Mouse (Mus musculus) right cerebral cortex, postnatal 4 days (tissue): ENCODE data around the gene Smok3a.
"Not testable (repeated sequence)": the region's sequence is repeated elsewhere in the genome, so short reads cannot be mapped to it uniquely, and the experiment has no call there.

Experiments
- DNase-seq: peaks from one replicate; pipeline ENCODE4 v3.0.0-alpha.2; 2022

The Smok3a gene

GRCm38 (mm10) chr5:138020961-138021479 lies at the start of gene Smok3a, which contains the start of gene Smok3b:
Smok3a (plus strand) TSS chr5:138021261.
Smok3b (plus strand) TSS chr5:138021429.
- not testable (repeated sequence) for DNase-seq

GRCm38 (mm10) chr5:137973161-137973560 lies 47.9 kb upstream of the Smok3a start:
- no peak for DNase-seq

- peak; percentile 3 for DNase-seq
These were observed 47.3 kb upstream of the Smok3a start for GRCm38 (mm10) chr5:137973738-137974137.

DNA sequence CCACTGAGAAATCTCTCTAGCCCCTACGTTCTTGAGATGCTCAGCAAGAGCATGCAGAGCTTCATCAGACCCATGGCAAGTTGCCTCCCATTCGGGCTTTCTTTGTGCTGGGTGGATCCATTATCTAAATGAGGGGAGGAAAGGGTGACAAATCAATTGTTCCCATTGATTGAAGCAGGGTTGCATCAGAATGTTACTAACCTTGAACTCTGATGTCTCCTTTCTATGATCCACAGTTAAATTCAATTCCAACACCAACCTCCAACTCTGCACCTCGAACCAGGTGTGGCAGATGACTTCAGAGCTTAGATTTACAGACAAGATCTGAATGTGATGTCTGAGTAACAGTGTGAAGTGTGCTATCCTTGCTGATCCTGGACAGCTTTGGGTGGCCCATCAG lies 46.3 kb upstream of the Smok3a start:
- DNase-seq = no peak

DNA sequence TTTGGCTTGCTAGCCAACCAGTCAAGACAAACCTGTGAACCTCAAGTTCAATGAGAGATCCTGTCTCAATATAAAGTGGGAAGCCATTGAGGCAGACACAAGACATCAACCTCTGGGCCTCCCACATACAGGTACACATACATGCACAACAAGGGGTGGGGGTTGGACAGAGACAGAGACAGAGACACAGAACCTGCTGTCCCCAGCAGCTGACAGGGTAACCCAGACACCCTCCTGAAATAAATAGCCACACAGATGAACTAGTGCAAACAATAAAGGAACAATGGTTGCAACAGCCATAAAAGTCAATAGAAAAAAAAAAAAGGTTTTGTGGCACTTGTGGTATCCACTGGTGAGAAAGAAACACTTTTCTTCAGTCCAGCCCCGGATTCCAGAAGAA lies 45.6 kb upstream of the Smok3a start:
- DNase-seq = no peak

- no peak for DNase-seq
These were observed 43.8 kb upstream of the Smok3a start for GRCm38 (mm10) chr5:137977291-137977690.

GRCm38 (mm10) chr5:137979081-137979480 lies 42.0 kb upstream of the Smok3a start:
- DNase-seq = no peak

- DNase-seq = no peak
These were observed 39.8 kb upstream of the Smok3a start, which contains the start of gene Azgp1 for GRCm38 (mm10) chr5:137981300-137981699. Azgp1 (plus strand) TSS chr5:137981520.

- no peak for DNase-seq
These were observed 34.7 kb upstream of the Smok3a start for GRCm38 (mm10) chr5:137986351-137986750.

DNA sequence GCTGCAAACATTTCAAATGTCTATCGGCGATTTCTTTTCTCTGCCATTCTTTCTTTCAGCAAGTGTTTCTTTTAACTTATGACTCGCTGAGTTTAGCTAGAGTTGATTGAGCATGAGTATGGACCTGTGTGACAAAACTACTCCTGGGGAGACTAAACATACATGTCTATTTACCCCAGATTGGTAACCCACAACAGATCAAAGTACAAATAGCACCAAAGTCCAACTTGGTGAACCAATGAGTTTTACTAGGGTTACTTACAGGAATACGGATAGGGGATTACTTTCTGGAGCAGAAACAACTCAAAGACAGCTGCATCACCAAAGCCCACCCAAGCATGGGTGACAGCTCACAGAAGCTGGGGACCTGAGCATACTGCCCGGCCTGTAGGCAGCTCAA lies 11.6 kb upstream of the Smok3a start:
- DNase-seq = no peak

GRCm38 (mm10) chr5:138012382-138012781 lies 8.7 kb upstream of the Smok3a start:
- no peak for DNase-seq

DNA sequence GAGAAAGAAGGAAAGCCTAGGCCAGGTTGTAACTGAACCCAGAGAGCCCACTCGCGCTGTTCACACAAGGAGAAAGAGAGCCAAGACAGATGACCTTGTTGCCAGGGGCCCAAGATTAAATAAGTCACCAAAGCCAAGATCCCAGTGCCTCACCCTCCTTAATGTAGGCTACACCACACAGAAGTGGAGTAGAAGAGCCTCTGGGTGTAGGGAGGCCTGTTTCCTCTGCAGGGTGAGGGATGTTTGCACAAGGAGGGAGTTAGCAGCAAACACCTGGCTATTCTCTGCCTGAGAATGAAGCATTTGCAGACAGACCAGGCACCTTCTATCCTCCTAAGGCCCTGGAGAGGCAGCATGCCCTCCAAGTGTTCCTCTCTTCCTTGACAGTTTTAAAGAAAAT lies 4.5 kb upstream of the Smok3a start:
- DNase-seq = no peak

DNA sequence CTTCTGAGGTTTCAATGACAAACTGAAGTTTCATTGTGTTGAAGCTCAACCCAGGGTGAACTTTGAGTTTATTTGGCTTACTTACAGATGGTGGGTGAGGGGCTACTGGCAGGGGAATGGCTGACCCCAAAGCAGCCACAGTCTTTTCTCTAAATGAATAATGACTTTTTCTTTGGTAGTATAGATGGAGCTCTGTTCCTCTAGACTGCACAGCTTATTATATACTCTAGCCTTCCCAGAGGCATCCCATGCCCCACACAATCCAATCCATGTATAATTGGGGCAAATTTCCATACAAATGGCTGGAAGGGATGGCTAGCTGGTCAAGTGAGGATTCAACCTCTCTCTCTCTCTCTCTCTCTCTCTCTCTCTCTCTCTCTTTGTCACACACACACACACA lies 4.1 kb upstream of the Smok3a start:
- DNase-seq = no peak

- not testable (repeated sequence) for DNase-seq
These were observed 1.5 kb upstream of the Smok3a start for GRCm38 (mm10) chr5:138019577-138019976.

GRCm38 (mm10) chr5:138052894-138053293 lies 31.8 kb downstream of the Smok3a start, which contains the start of gene Smok3c:
Smok3c (plus strand) TSS chr5:138053194.
- not testable (repeated sequence) for DNase-seq

DNA sequence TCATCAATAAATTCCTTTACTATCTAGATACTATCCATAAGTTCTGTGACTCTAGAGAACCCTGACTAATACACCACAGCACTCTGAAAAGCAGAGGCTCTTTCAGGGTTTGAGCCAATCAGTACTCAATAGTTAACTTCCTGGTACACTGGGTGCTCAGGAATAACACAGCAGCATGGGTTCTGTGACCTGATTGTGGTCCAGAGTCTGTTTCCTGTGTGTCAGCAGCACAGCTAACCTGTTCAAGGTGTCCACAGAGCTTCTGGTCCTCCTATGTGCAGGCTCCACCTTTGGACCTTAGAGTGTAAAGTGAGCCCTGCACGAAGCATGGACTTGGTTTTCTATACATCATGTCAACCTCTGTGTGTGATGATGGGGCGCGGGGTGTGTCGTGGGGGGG lies 52.7 kb downstream of the Smok3a start:
- DNase-seq = no peak

DNA sequence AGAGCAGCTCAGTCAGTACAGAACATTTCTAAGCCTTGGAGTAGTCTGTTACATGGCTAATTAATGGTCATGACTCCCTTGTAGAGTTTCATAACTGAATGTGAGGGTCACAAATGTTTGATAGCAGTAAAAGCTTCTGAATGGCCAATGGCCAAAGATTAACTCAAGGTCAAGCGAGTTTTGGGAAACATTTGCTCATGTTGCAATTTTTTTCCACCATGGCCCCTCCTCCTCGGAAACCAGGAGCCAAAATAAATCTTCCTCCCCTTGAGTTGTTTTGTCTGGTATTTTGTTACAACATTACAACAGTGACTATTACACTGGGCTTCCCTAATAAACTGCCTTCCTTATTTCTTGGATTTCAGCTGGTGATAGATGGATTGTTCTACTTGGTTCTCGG lies 54.6 kb downstream of the Smok3a start:
- no peak for DNase-seq

DNA sequence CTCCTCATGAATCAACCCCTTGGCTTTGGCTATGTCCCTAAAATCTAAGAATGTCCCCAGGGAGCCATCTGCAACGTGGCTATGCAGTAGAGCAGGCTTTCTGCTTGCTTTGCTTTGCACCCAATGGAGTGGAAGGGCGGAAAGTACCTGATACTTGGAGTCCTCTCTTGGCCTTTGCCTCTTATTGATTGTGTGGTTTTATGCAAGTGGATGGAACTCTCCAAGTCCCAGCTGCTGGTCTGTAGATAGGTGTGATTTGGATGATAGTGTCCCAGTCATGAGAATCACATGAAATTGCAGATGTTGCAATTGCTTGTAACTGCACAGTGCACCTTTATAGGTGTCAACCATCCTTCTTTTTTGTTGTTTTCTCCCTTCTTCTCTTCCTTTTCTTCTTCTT lies 55.1 kb downstream of the Smok3a start:
- DNase-seq = no peak

GRCm38 (mm10) chr5:138080456-138080855 lies 59.4 kb downstream of the Smok3a start:
- DNase-seq = no peak

DNA sequence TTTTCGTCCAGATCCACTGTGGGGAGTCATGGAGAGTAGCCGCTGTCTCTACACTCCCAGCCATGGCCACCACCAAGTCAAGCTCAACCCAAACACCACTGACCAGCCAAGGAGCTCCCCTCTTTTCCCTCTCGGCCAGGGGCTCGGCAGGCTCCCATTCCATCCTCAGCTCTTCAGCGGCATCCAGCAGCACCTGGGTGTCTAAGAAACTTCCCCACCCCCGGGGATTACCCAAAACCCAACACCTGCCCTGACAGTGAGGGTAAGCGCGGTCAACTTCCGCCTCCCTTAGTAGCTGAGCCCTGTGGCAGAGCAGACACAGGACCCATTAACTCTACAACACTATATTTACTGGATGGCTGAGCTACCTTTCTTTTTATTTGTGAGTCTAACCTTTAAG lies 60.4 kb downstream of the Smok3a start:
- DNase-seq = no peak

- DNase-seq = no peak
These were observed 62.3 kb downstream of the Smok3a start for GRCm38 (mm10) chr5:138083318-138083900.

DNA sequence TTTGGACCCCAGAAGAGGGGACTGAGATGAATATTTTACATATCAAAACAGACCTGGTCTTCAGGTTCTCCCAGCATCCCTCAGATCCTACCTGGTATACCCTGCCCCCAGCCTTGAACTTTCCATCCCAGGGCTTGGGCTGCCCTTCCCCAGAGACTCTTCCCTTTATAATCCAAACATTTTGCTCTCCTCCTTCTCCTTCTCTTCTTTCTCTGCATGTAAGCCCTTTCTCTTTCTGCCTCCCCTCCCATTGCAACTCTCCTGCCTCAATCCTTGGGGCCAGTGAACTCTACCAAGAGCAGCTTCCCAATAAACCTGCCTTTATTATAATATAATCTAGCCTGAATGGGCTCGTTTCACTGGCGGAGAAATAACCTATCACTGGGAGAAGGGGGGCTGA lies 62.9 kb downstream of the Smok3a start:
- DNase-seq = no peak
